Mouse (Mus musculus) bone marrow, adult 2 months (tissue): ENCODE measurements at regions not wholly inside any gene's neighbourhood (a gene's known extent, or its start where the extent isn't known, plus 50 kb on each side); places are given as distances from the start of the nearest gene placed in this dataset.

ENCODE experiments used
- CTCF ChIP-seq: fragments of 200-500 bp; IDR thresholded peaks from 2 replicates; pipeline ENCODE4 v1.5.1; 2011; ENCODE audit warnings: low read length, control low read depth; ENCODE audit not compliant: control insufficient read depth, insufficient read depth
- POLR2A ChIP-seq: fragments of 200-500 bp; IDR thresholded peaks from 2 replicates; pipeline ENCODE4 v1.6.1; 2011; ENCODE audit warnings: low read depth, mild to moderate bottlenecking, control low read depth, low read length, borderline replicate concordance; ENCODE audit not compliant: control insufficient read depth

GRCm38 (mm10) chr6:141034824-141035223 is 214.2 kb upstream of the Pde3a start:
- TF ChIP-seq CTCF (no peak), POLR2A (no peak)
